Mouse (Mus musculus) ovary, postnatal 14 days (tissue): ENCODE measurements around the gene Dmrtc1c2.
"Not testable (repeated sequence)": the region's sequence is repeated elsewhere in the genome, so short reads cannot be mapped to it uniquely, and the experiment has no call there.

Experiments used
- DNase-seq: peaks from one replicate; pipeline ENCODE4 v3.0.0; 2022; ENCODE audit warnings: low spot score

The Dmrtc1c2 gene

DNA sequence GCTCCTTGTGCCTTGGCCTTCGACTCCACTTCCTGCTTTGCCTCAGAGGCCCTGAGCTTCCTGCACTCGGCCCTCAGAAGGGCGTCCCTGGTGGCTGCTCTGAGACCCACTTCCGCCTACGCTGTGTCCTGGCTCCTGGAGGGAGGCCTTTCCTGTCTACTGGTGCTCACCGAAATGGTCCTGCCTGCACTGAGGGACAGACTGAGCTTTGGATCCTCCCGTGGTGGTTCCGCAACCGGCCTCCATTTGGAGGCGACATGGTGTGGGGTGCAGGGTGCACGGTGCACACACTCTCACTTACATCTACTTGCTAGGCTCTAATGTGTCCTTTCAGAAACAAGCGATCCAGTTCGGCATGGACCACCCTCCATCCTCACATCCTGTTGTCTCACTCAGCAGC lies at the start of gene Dmrtc1c2:
Dmrtc1c2 (minus strand) TSS at position 101 of the 400 bp plus-strand sequence.
- DNase-seq = not testable (repeated sequence)

DNA sequence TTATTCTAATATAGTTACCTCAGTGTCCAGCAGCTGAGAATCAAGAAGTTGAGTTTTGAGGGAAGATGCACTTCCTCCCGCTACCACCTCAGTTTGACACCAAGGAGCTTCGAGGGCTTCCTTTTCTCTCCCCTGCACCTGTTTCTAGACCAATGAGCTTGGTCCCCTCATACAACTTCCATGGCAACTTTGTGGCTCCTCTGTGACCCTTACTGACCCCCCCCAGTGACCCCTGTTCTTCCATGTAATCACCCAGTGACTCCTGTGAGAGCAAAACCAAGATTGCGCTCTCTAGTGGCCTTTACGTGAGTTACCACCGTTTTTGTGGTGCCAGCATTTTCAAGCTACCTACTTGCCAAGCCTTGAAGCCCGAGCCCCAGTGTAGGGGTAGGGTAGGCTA lies 13.5 kb upstream of the Dmrtc1c2 start, which contains the start of gene 1700031F05Rik:
1700031F05Rik (minus strand) TSS at position 101 of the 400 bp plus-strand sequence.
- no peak for DNase-seq

DNA sequence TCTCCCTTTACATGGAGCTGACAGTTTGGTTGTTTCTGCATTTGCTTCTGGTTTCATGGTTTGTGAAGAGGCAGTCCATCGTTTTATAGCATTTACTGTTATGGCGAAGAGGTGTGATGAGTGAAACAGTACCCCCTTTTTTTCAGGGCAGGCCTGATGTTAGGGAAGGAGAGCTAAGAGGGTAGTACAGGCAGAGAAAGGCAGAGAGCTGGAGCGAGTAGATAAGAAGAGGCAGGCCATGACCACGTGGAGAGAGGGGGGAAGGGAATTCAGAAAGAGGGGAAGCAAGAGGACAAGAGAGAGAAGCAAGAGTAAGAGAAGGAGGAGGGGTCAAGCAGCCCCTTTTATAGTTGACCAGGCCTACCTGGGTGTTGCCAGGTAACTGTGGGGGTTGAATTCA lies 42.1 kb downstream of the Dmrtc1c2 start:
- DNase-seq = no peak

DNA sequence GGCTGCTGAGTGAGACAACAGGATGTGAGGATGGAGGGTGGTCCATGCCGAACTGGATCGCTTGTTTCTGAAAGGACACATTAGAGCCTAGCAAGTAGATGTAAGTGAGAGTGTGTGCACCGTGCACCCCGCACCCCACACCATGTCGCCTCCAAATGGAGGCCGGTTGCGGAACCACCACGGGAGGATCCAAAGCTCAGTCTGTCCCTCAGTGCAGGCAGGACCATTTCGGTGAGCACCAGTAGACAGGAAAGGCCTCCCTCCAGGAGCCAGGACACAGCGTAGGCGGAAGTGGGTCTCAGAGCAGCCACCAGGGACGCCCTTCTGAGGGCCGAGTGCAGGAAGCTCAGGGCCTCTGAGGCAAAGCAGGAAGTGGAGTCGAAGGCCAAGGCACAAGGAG lies 51.8 kb downstream of the Dmrtc1c2 start, which contains the start of gene Dmrtc1c1:
Dmrtc1c1 (plus strand) TSS at position 301 of the 400 bp plus-strand sequence.
- DNase-seq = not testable (repeated sequence)
